Comparison of ENCODE assay signal across 21 mouse cellular contexts in genomic region chr1:97676526-97677177, GRCm38 (mm10). TPM values are rescaled to one million over a fixed set of nuclear protein-coding genes. Genes with fewer than 3 reads are reported as not detected.
DNase-seq lines count a peak whose midpoint lies in the region; ATAC-seq lines count a peak whose summit lies in the region.
"Had no signal": no experiment of that assay in that cellular context is flagged by ENCODE, and none has a peak within 500 bp of the region (broad histone marks: within the 10 kb centered on the region; RNA-seq: fewer than 3 reads in every experiment).

No protein-coding gene starts in this region.

- no peaks in the 10 kb centered on the region for H3K4me1 ChIP-seq in hindbrain, embryonic 14.5 days (replicated peaks; ENCODE audit: control insufficient read depth, insufficient read depth, low read length)
- H3K4me1 ChIP-seq in hindbrain, embryonic 11.5 days (replicated peaks; ENCODE audit: control insufficient read depth, insufficient read depth, low read length): no peaks in the 10 kb centered on the region
- no peaks in the 10 kb centered on the region for H3K4me1 ChIP-seq in heart, embryonic 10.5 days
- H3K4me1 ChIP-seq: embryonic facial prominence, embryonic 10.5 days; forebrain, embryonic 13.5 days; hindbrain, embryonic 15.5 days had no signal

- no peaks in the 10 kb centered on the region for H3K36me3 ChIP-seq in hindbrain, embryonic 14.5 days (replicated peaks; ENCODE audit: control insufficient read depth, insufficient read depth)
- H3K36me3 ChIP-seq in hindbrain, embryonic 11.5 days (ENCODE audit: control insufficient read depth, insufficient read depth, low read length): no peaks in the 10 kb centered on the region
- H3K36me3 ChIP-seq in heart, embryonic 10.5 days: no peaks in the 10 kb centered on the region
- H3K36me3 ChIP-seq: embryonic facial prominence, embryonic 10.5 days; G1E; hindbrain, embryonic 15.5 days had no signal

- 80% methylated on average over 4 of the region's 4 CpGs for WGBS in hindbrain, embryonic 14.5 days
- WGBS in hindbrain, embryonic 11.5 days: 79% methylated on average over 4 of the region's 4 CpGs
- WGBS in heart, embryonic 10.5 days: 70% methylated on average over 4 of the region's 4 CpGs

- H3K27me3 ChIP-seq in hindbrain, embryonic 14.5 days (ENCODE audit: control insufficient read depth, insufficient read depth, low read length): no peaks in the 10 kb centered on the region
- H3K27me3 ChIP-seq in hindbrain, embryonic 11.5 days (ENCODE audit: control insufficient read depth, insufficient read depth, low read length): no peaks in the 10 kb centered on the region
- no peaks in the 10 kb centered on the region for H3K27me3 ChIP-seq in heart, embryonic 10.5 days (ENCODE audit: insufficient read depth, poor library complexity, severe bottlenecking)
- H3K27me3 ChIP-seq: forebrain, embryonic 13.5 days; hindbrain, embryonic 15.5 days; Patski had no signal

- H3K9me3 ChIP-seq in hindbrain, embryonic 14.5 days (ENCODE audit: control insufficient read depth, low read length): no peaks in the 10 kb centered on the region
- H3K9me3 ChIP-seq in hindbrain, embryonic 11.5 days (ENCODE audit: control insufficient read depth, low read length): no peaks in the 10 kb centered on the region
- no peaks in the 10 kb centered on the region for H3K9me3 ChIP-seq in heart, embryonic 10.5 days
- H3K9me3 ChIP-seq: embryonic facial prominence, embryonic 10.5 days; forebrain, embryonic 13.5 days; G1E; hindbrain, embryonic 15.5 days had no signal

- ATAC-seq in hindbrain, embryonic 14.5 days (ENCODE audit: low FRiP score): no peak
- ATAC-seq in hindbrain, embryonic 11.5 days (ENCODE audit: low FRiP score): no peak
- ATAC-seq in hematopoietic stem cell, adult 5-6 weeks (replicated peaks in 1 of 2; ENCODE audit: insufficient read depth in 1 of 2, low FRiP score in 2 of 2, low TSS enrichment in 1 of 2, low read depth in 1 of 2, poor library complexity in 2 of 2, severe bottlenecking in 2 of 2): peak; percentile 37 to 39; a peak in 2 of 4 replicates
- peak; percentile 35; the same call in 1 of the 2 replicates for ATAC-seq in monocyte, adult 5-6 weeks (replicated peaks; ENCODE audit: insufficient number of reproducible peaks, low FRiP score, low TSS enrichment, poor library complexity, severe bottlenecking)
- ATAC-seq: activated CD4-positive, CD25-positive, alpha-beta regulatory T cell, adult 4 months; forebrain, embryonic 13.5 days; forebrain, postnatal 0 days; Patski had no signal

- H3K27ac ChIP-seq in hindbrain, embryonic 14.5 days: no peak overlapping the region
- H3K27ac ChIP-seq in hindbrain, embryonic 11.5 days (ENCODE audit: low read depth, low read length): no peak overlapping the region
- H3K27ac ChIP-seq in heart, embryonic 10.5 days: no peak overlapping the region
- H3K27ac ChIP-seq: embryonic facial prominence, embryonic 10.5 days; forebrain, embryonic 13.5 days; hindbrain, embryonic 15.5 days had no signal

- no peak overlapping the region for H3K4me2 ChIP-seq in hindbrain, embryonic 14.5 days (replicated peaks)
- H3K4me2 ChIP-seq in hindbrain, embryonic 11.5 days (replicated peaks; ENCODE audit: low read depth, low read length): no peak overlapping the region
- H3K4me2 ChIP-seq: forebrain, embryonic 13.5 days; hindbrain, embryonic 15.5 days had no signal

- peak; percentile 2 for DNase-seq in hindbrain, embryonic 14.5 days (ENCODE audit: low spot score)
- DNase-seq in hindbrain, embryonic 11.5 days (ENCODE audit: low spot score): no peak
- peak; percentile 28 for DNase-seq in ES-CJ7 (ENCODE audit: low read depth, low spot score)
- DNase-seq in heart, adult 9 months (ENCODE audit: low spot score in 2 of 2): no peak
- DNase-seq in heart, embryonic 10.5 days (ENCODE audit: low spot score): no peak
- DNase-seq: adrenal gland, postnatal 14 days; cerebellum, adult 18-20 months; cerebellum, adult 9-11 months; cerebellum, postnatal 36 days; forebrain, postnatal 0 days; gastrocnemius, postnatal 14 days; heart, postnatal 10 days; heart, postnatal 4 days had no signal

- no peak overlapping the region for H3K9ac ChIP-seq in hindbrain, embryonic 14.5 days
- no peak overlapping the region for H3K9ac ChIP-seq in hindbrain, embryonic 11.5 days (ENCODE audit: low read depth, low read length)
- H3K9ac ChIP-seq: forebrain, embryonic 13.5 days; forebrain, postnatal 0 days; hindbrain, embryonic 15.5 days had no signal

- H3K4me3 ChIP-seq in hindbrain, embryonic 14.5 days (replicated peaks; ENCODE audit: low read length): no peak overlapping the region
- no peak overlapping the region for H3K4me3 ChIP-seq in hindbrain, embryonic 11.5 days (ENCODE audit: low read depth, low read length)
- no peak overlapping the region for H3K4me3 ChIP-seq in heart, embryonic 10.5 days
- H3K4me3 ChIP-seq: embryonic facial prominence, embryonic 10.5 days; forebrain, embryonic 13.5 days; hindbrain, embryonic 15.5 days had no signal

RNA-seq across cellular contexts. Expression of gene D1Ertd622e, which starts 14.8 kb away (rescaled TPM):
- polyA plus RNA-seq in hindbrain, embryonic 14.5 days (2014; fragmentation: Nextera tagmentation; extraction: Ambion mirVana): 62.8 and 75.9 TPM in 2 replicates
- polyA plus RNA-seq in hindbrain, embryonic 11.5 days (2014; fragmentation: Nextera tagmentation; extraction: Ambion mirVana): 32.6 and 40.8 TPM in 2 replicates
- 27.7 and 34.4 TPM in 2 replicates for total RNA-seq in hematopoietic stem cell, adult 5-6 weeks (2017)
- 115 to 144 TPM (median 137 TPM) in 3 replicates for total RNA-seq in monocyte, adult 5-6 weeks (2017)
- polyA plus RNA-seq in heart, embryonic 10.5 days (2016; fragmentation: Nextera tagmentation; extraction: Ambion mirVana): 9.3 and 12.1 TPM in 2 replicates

Comparison
In these comparisons a context has a peak if more than half of its experiments do, and no peak if none do; other contexts are left out.
1. DNase-seq: peak in hindbrain, embryonic 14.5 days (single experiment) and ES-CJ7 (single experiment); none in hindbrain, embryonic 11.5 days (single experiment), heart, adult 9 months (0 of 2) and heart, embryonic 10.5 days (single experiment).
2. ATAC-seq: peak in hematopoietic stem cell, adult 5-6 weeks (2 of 2) and monocyte, adult 5-6 weeks (single experiment); none in hindbrain, embryonic 14.5 days (single experiment) and hindbrain, embryonic 11.5 days (single experiment).